In genomic region chr6:118309923-118310322, GRCm38 (mm10) we compare ENCODE assay signal across 27 mouse cellular contexts.
A peak's percentile ranks its signal among the peaks of the same experiment; 100 is the strongest.
DNase-seq lines count a peak whose midpoint lies in the region; ATAC-seq and TF ChIP-seq lines count a peak whose summit lies in the region.
"Had no signal": no experiment of that assay in that cellular context is flagged by ENCODE, and none has a peak within 500 bp of the region (broad histone marks: within the 10 kb centered on the region; RNA-seq: fewer than 3 reads in every experiment).

No protein-coding gene starts in this region.

- H3K4me2 ChIP-seq in kidney, embryonic 15.5 days, result no peak overlapping the region
- H3K4me2 ChIP-seq in forebrain, embryonic 11.5 days (ENCODE audit: low read depth, low read length, severe bottlenecking), result no peak overlapping the region
- H3K4me2 ChIP-seq: embryonic facial prominence, embryonic 15.5 days; heart, embryonic 15.5 days; hindbrain, embryonic 12.5 days; limb, embryonic 15.5 days; liver, embryonic 15.5 days; lung, embryonic 15.5 days; midbrain, embryonic 13.5 days had no signal

- TF ChIP-seq POLR2A in kidney, adult 2 months (IDR thresholded peaks at IDR 0.05; ENCODE audit: low read depth, low read length), result no peak

- H3K9me3 ChIP-seq in kidney, embryonic 15.5 days (replicated peaks), result no peaks in the 10 kb centered on the region
- no peaks in the 10 kb centered on the region for H3K9me3 ChIP-seq in forebrain, embryonic 11.5 days (ENCODE audit: control insufficient read depth, low read length)
- H3K9me3 ChIP-seq: embryonic facial prominence, embryonic 15.5 days; heart, embryonic 15.5 days; hindbrain, embryonic 12.5 days; limb, embryonic 15.5 days; liver, embryonic 15.5 days; lung, embryonic 15.5 days; midbrain, embryonic 13.5 days had no signal

- TF ChIP-seq CTCF in kidney, adult 2 months (conservative IDR thresholded peaks at IDR 0.05; ENCODE audit: insufficient read depth, insufficient read length, low read depth, low read length), result no peak

- ATAC-seq in kidney, embryonic 15.5 days (replicated peaks; ENCODE audit: low FRiP score), result no peak
- ATAC-seq in forebrain, embryonic 11.5 days (replicated peaks; ENCODE audit: low FRiP score), result no peak
- ATAC-seq: activated CD4-positive, CD25-positive, alpha-beta regulatory T cell, adult 4 months; forebrain, embryonic 16.5 days; midbrain, embryonic 13.5 days had no signal

- no peaks in the 10 kb centered on the region for H3K4me1 ChIP-seq in kidney, adult 2 months (ENCODE audit: control insufficient read depth, insufficient read depth, low read length)
- H3K4me1 ChIP-seq in kidney, embryonic 15.5 days, result 0 out of 2 replicates have a peak, but pooled peaks cover 14% of the 10 kb centered on the region
- H3K4me1 ChIP-seq in forebrain, embryonic 11.5 days (replicated peaks; ENCODE audit: control insufficient read depth, insufficient read depth, low read length), result peaks cover 1% of the 10 kb centered on the region; the same call in 1 of the 2 replicates
- H3K4me1 ChIP-seq: heart, embryonic 15.5 days; limb, embryonic 15.5 days; liver, embryonic 15.5 days; lung, embryonic 15.5 days had no signal

- H3K9ac ChIP-seq in kidney, embryonic 15.5 days, result no peak overlapping the region
- no peak overlapping the region for H3K9ac ChIP-seq in forebrain, embryonic 11.5 days (ENCODE audit: low read length)
- H3K9ac ChIP-seq: embryonic facial prominence, embryonic 15.5 days; heart, embryonic 15.5 days; hindbrain, embryonic 12.5 days; limb, embryonic 15.5 days; liver, embryonic 15.5 days; lung, embryonic 15.5 days; midbrain, embryonic 13.5 days had no signal

- H3K4me3 ChIP-seq in kidney, adult 2 months (ENCODE audit: insufficient read depth, low read depth, low read length), result no peak overlapping the region
- no peak overlapping the region for H3K4me3 ChIP-seq in kidney, embryonic 15.5 days (replicated peaks)
- no peak overlapping the region for H3K4me3 ChIP-seq in forebrain, embryonic 11.5 days (ENCODE audit: low read depth, low read length)
- H3K4me3 ChIP-seq: embryonic facial prominence, embryonic 15.5 days; heart, embryonic 15.5 days; hindbrain, embryonic 12.5 days; limb, embryonic 15.5 days; liver, embryonic 15.5 days; lung, embryonic 15.5 days; midbrain, embryonic 13.5 days had no signal

- intact Hi-C loops in heart, postnatal 36 days (cut with DNase I), result no loop called here
- intact Hi-C loops in left cerebral cortex, postnatal 25 days (cut with DNase I), result no loop called here

- H3K27me3 ChIP-seq in kidney, adult 2 months (replicated peaks; ENCODE audit: control insufficient read depth, insufficient read depth, low read length), result no peaks in the 10 kb centered on the region
- no peaks in the 10 kb centered on the region for H3K27me3 ChIP-seq in kidney, embryonic 15.5 days
- no peaks in the 10 kb centered on the region for H3K27me3 ChIP-seq in forebrain, embryonic 11.5 days (ENCODE audit: control insufficient read depth, insufficient read depth, low read length)
- H3K27me3 ChIP-seq: embryonic facial prominence, embryonic 15.5 days; heart, embryonic 15.5 days; hindbrain, embryonic 12.5 days; limb, embryonic 15.5 days; liver, embryonic 15.5 days; lung, embryonic 15.5 days; midbrain, embryonic 13.5 days had no signal

- WGBS in kidney, adult 2 months, result 65% methylated on average over 2 of the region's 2 CpGs
- 77% methylated on average over 2 of the region's 2 CpGs for WGBS in kidney, embryonic 15.5 days
- 82% methylated on average over 2 of the region's 2 CpGs for WGBS in forebrain, embryonic 11.5 days

- no peaks in the 10 kb centered on the region for H3K36me3 ChIP-seq in kidney, adult 2 months (ENCODE audit: control insufficient read depth, insufficient read depth, low read length)
- H3K36me3 ChIP-seq in kidney, embryonic 15.5 days, result no peaks in the 10 kb centered on the region
- H3K36me3 ChIP-seq in forebrain, embryonic 11.5 days (ENCODE audit: control insufficient read depth, insufficient read depth, low read length), result no peaks in the 10 kb centered on the region
- H3K36me3 ChIP-seq: embryonic facial prominence, embryonic 15.5 days; heart, embryonic 15.5 days; hindbrain, embryonic 12.5 days; limb, embryonic 15.5 days; liver, embryonic 15.5 days; lung, embryonic 15.5 days; midbrain, embryonic 13.5 days had no signal

- H3K27ac ChIP-seq in kidney, adult 2 months (ENCODE audit: insufficient read depth, low read depth, low read length), result no peak overlapping the region
- H3K27ac ChIP-seq in kidney, embryonic 15.5 days, result no peak overlapping the region
- no peak overlapping the region for H3K27ac ChIP-seq in forebrain, embryonic 11.5 days (ENCODE audit: low read depth, low read length)
- H3K27ac ChIP-seq: embryonic facial prominence, embryonic 15.5 days; heart, embryonic 15.5 days; hindbrain, embryonic 12.5 days; kidney, postnatal 0 days; limb, embryonic 15.5 days; liver, embryonic 15.5 days; lung, embryonic 15.5 days; midbrain, embryonic 13.5 days had no signal

- DNase-seq in adrenal gland, adult (ENCODE audit: inconsistent age in 2 of 2, low spot score in 1 of 2), result peak; percentile 78
- no peak for DNase-seq in adrenal gland, adult 18-20 months (ENCODE audit: low spot score in 2 of 2)
- DNase-seq in kidney, adult 2 months, result peak; percentile 5
- peak; percentile 69 to 70 for DNase-seq in adrenal gland, postnatal 36 days
- peak; percentile 29 to 40 for DNase-seq in heart, postnatal 36 days
- no peak for DNase-seq in forebrain, embryonic 11.5 days (ENCODE audit: low spot score)
- DNase-seq in left cerebral cortex, postnatal 25 days (ENCODE audit: low spot score in 2 of 2), result no peak
- DNase-seq: cerebellum, adult 9-10 months; gastrocnemius, postnatal 36 days; kidney, adult 11 months; layer of hippocampus, adult 9-11 months; left cerebral cortex, postnatal 4 days; retina, postnatal 1 day; right cerebral cortex, postnatal 25 days; spleen, adult 18-20 months; thymus, postnatal 25 days had no signal

Comparison
In these comparisons a context has a peak if more than half of its experiments do, and no peak if none do; other contexts are left out.
1. DNase-seq: peak in adrenal gland, adult (2 of 2), kidney, adult 2 months (single experiment), adrenal gland, postnatal 36 days (2 of 2) and heart, postnatal 36 days (2 of 2); none in adrenal gland, adult 18-20 months (0 of 2), forebrain, embryonic 11.5 days (single experiment) and left cerebral cortex, postnatal 25 days (0 of 2).